Mouse (Mus musculus) embryonic fibroblast, embryonic 13.5 days (primary cell): ENCODE measurements around the gene Hbb-bs. TPM values are rescaled to one million over a fixed set of nuclear protein-coding genes. Genes with fewer than 3 reads are reported as not detected.

ENCODE experiments used
- H3K27ac ChIP-seq: 2 replicates; pipeline ENCODE4 v1.5.1; 2012; ENCODE audit warnings: low read length, control low read depth, inconsistent platforms; ENCODE audit not compliant: insufficient read depth
- H3K4me1 ChIP-seq: 2 replicates; pipeline ENCODE4 v1.6.1; 2011; ENCODE audit warnings: low read length; ENCODE audit not compliant: control insufficient read depth, insufficient read depth
- H3K4me3 ChIP-seq: 2 replicates; pipeline ENCODE4 v1.5.1; 2011; ENCODE audit warnings: mild to moderate bottlenecking, control low read depth, low read length; ENCODE audit not compliant: insufficient read depth
- CTCF ChIP-seq: IDR thresholded peaks from 2 replicates; pipeline ENCODE4 v1.5.1; 2011; ENCODE audit warnings: mild to moderate bottlenecking, control low read depth, low read length, moderate library complexity, borderline replicate concordance; ENCODE audit not compliant: insufficient read depth
- POLR2A ChIP-seq: IDR thresholded peaks from 2 replicates; pipeline ENCODE4 v1.6.1; 2011; ENCODE audit warnings: low read depth, mild to moderate bottlenecking, control low read depth, low read length, moderate library complexity
- polyA plus RNA-seq: library from polyadenylated mRNA; stranded (reverse); fragments of >200 nt; gene quantifications from 2 replicates; pipeline ENCODE4 v1.2.4, GENCODE M21; 2011; ENCODE audit warnings: low read depth; ENCODE audit not compliant: missing spikeins, insufficient read length

Hbb-bs gene
- polyA plus RNA-seq = not detected in 2 replicates

GRCm38 (mm10) chr7:103827808-103828207 lies at the start of gene Hbb-bs:
Gene Hbb-bs (minus strand): TSS chr7:103828096.
- Histone ChIP-seq H3K27ac (no peak within 1 kb of the TSS), H3K4me3 (no peak within 1 kb of the TSS), H3K4me1 (no peaks in the 10 kb centered on the region)
- TF ChIP-seq POLR2A = no peak
- TF ChIP-seq CTCF = no peak

GRCm38 (mm10) chr7:103877093-103877492 lies 49.2 kb upstream of the Hbb-bs start:
- H3K4me1 ChIP-seq = no peaks in the 10 kb centered on the region
- no peak overlapping the region for H3K4me3 ChIP-seq
- no peak overlapping the region for H3K27ac ChIP-seq
- TF ChIP-seq CTCF (no peak), POLR2A (no peak)

GRCm38 (mm10) chr7:103874451-103874850 lies 46.6 kb upstream of the Hbb-bs start:
- H3K4me1 ChIP-seq = no peaks in the 10 kb centered on the region
- H3K27ac ChIP-seq = no peak overlapping the region
- TF ChIP-seq CTCF (no peak), POLR2A (no peak)
- no peak overlapping the region for H3K4me3 ChIP-seq

- no peak for TF ChIP-seq POLR2A
- TF ChIP-seq CTCF = no peak
- Histone ChIP-seq H3K4me3 (no peak overlapping the region), H3K4me1 (no peaks in the 10 kb centered on the region), H3K27ac (no peak overlapping the region)
These were observed 45.2 kb upstream of the Hbb-bs start for GRCm38 (mm10) chr7:103873064-103873463.

GRCm38 (mm10) chr7:103870667-103871066 lies 42.8 kb upstream of the Hbb-bs start:
- no peak overlapping the region for H3K4me3 ChIP-seq
- H3K4me1 ChIP-seq = no peaks in the 10 kb centered on the region
- no peak overlapping the region for H3K27ac ChIP-seq
- TF ChIP-seq CTCF (no peak), POLR2A (no peak)

- H3K27ac ChIP-seq = no peak overlapping the region
- no peak overlapping the region for H3K4me3 ChIP-seq
- TF ChIP-seq CTCF (no peak), POLR2A (no peak)
- H3K4me1 ChIP-seq = no peaks in the 10 kb centered on the region
These were observed 37.8 kb upstream of the Hbb-bs start for GRCm38 (mm10) chr7:103865716-103866115.

GRCm38 (mm10) chr7:103861531-103861930 lies 33.6 kb upstream of the Hbb-bs start:
- Histone ChIP-seq H3K4me3 (no peak overlapping the region), H3K4me1 (no peaks in the 10 kb centered on the region), H3K27ac (no peak overlapping the region)
- TF ChIP-seq POLR2A (no peak), CTCF (no peak)

GRCm38 (mm10) chr7:103860855-103861254 lies 33.0 kb upstream of the Hbb-bs start:
- no peak overlapping the region for H3K4me3 ChIP-seq
- TF ChIP-seq POLR2A = no peak
- TF ChIP-seq CTCF = no peak
- no peak overlapping the region for H3K27ac ChIP-seq
- H3K4me1 ChIP-seq = no peaks in the 10 kb centered on the region

GRCm38 (mm10) chr7:103859076-103859475 lies 31.2 kb upstream of the Hbb-bs start:
- H3K4me3 ChIP-seq = no peak overlapping the region

GRCm38 (mm10) chr7:103854669-103855068 lies 26.8 kb upstream of the Hbb-bs start:
- H3K4me3 ChIP-seq = no peak overlapping the region
- H3K4me1 ChIP-seq = no peaks in the 10 kb centered on the region
- TF ChIP-seq CTCF (no peak), POLR2A (no peak)
- no peak overlapping the region for H3K27ac ChIP-seq

More at GRCm38 (mm10) chr7:103859076-103859475, 31.2 kb upstream of the Hbb-bs start:
- Histone ChIP-seq H3K4me1 (no peaks in the 10 kb centered on the region), H3K27ac (no peak overlapping the region)
- no peak for TF ChIP-seq POLR2A
- no peak for TF ChIP-seq CTCF

- no peak within 1 kb of the TSS for H3K27ac ChIP-seq
- H3K4me1 ChIP-seq = no peaks in the 10 kb centered on the region
- H3K4me3 ChIP-seq = no peak within 1 kb of the TSS
- TF ChIP-seq POLR2A (no peak), CTCF (no peak)
These were observed 25.2 kb upstream of the Hbb-bs start, which contains the start of gene Hbb-y for GRCm38 (mm10) chr7:103853090-103853489. Gene Hbb-y (minus strand): TSS chr7:103853216.
